Mouse (Mus musculus) liver, adult 2 months (tissue): ENCODE measurements around the gene Doc2b.

Experiments used
- CTCF ChIP-seq: fragments of 200-500 bp; IDR thresholded peaks from 2 replicates; pipeline ENCODE4 v1.5.1; 2011; ENCODE audit warnings: low read depth, low read length, control low read depth
- POLR2A ChIP-seq: fragments of 200-500 bp; IDR thresholded peaks from 2 replicates; pipeline ENCODE4 v1.6.1; 2011; ENCODE audit warnings: low read length, control low read depth; ENCODE audit not compliant: insufficient read depth; ENCODE audit errors: extremely low read depth

DNA sequence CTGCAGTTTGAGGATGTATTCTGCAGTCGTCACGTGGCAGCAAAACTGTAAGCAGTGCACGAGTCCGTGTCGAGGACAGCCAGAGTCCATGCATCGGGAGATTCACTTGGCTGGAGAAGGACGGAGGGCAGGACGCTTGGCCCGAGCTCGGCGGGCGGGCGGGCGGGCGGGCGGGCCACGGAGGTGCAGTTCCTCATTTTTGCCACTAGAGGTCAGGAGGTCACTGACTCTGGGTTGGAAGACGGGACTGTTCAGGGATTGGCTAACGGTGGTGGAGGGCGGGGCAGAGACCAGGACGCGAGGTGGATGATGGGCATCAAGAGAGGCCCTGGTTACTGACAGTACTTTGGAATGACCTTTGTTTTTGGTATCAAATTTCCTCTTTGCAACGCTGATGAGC lies 26.6 kb downstream of the Doc2b start:
- peak; percentile 71 for TF ChIP-seq CTCF
- TF ChIP-seq POLR2A: no peak
